Mouse (Mus musculus): ENCODE results near the gene Tigit.

The Tigit gene

GRCm38 (mm10) chr16:43663978-43664579 lies at the start of gene Tigit:
Gene Tigit (minus strand): TSS chr16:43664146.
- no peak for DNase-seq (ENCODE audit: low spot score)

- DNase-seq (ENCODE audit: low spot score): no peak
Observed at GRCm38 (mm10) chr16:43711361-43711760, 47.4 kb upstream of the Tigit start.

- DNase-seq (ENCODE audit: low spot score): no peak
Observed at GRCm38 (mm10) chr16:43710651-43711050, 46.7 kb upstream of the Tigit start.

- no peak for DNase-seq (ENCODE audit: low spot score)
Observed at GRCm38 (mm10) chr16:43710134-43710475, 46.2 kb upstream of the Tigit start.

GRCm38 (mm10) chr16:43709432-43710133 lies 45.6 kb upstream of the Tigit start:
- peak; percentile 8 for DNase-seq (ENCODE audit: low spot score)

GRCm38 (mm10) chr16:43709062-43709413 lies 45.1 kb upstream of the Tigit start:
- no peak for DNase-seq (ENCODE audit: low spot score)

- DNase-seq (ENCODE audit: low spot score): no peak
Observed at GRCm38 (mm10) chr16:43708335-43709061, 44.6 kb upstream of the Tigit start.

- peak; percentile 52 for DNase-seq (ENCODE audit: low spot score)
Observed at GRCm38 (mm10) chr16:43701765-43702504, 38.0 kb upstream of the Tigit start.

GRCm38 (mm10) chr16:43700575-43700974 lies 36.6 kb upstream of the Tigit start:
- no peak for DNase-seq (ENCODE audit: low spot score)

- DNase-seq (ENCODE audit: low spot score): no peak
Observed at GRCm38 (mm10) chr16:43698735-43699649, 35.0 kb upstream of the Tigit start.

GRCm38 (mm10) chr16:43697772-43698171 lies 33.8 kb upstream of the Tigit start:
- no peak for DNase-seq (ENCODE audit: low spot score)

- no peak for DNase-seq (ENCODE audit: low spot score)
Observed at GRCm38 (mm10) chr16:43695852-43696251, 31.9 kb upstream of the Tigit start.

GRCm38 (mm10) chr16:43694104-43694503 lies 30.2 kb upstream of the Tigit start:
- no peak for DNase-seq (ENCODE audit: low spot score)

GRCm38 (mm10) chr16:43692611-43693010 lies 28.7 kb upstream of the Tigit start:
- no peak for DNase-seq (ENCODE audit: low spot score)

- no peak for DNase-seq (ENCODE audit: low spot score)
Observed at GRCm38 (mm10) chr16:43691741-43692140, 27.8 kb upstream of the Tigit start.

GRCm38 (mm10) chr16:43690912-43691311 lies 27.0 kb upstream of the Tigit start:
- no peak for DNase-seq (ENCODE audit: low spot score)

- no peak for DNase-seq (ENCODE audit: low spot score)
Observed at GRCm38 (mm10) chr16:43690211-43690690, 26.3 kb upstream of the Tigit start.

GRCm38 (mm10) chr16:43687968-43688367 lies 24.0 kb upstream of the Tigit start:
- DNase-seq (ENCODE audit: low spot score): no peak

GRCm38 (mm10) chr16:43674400-43674799 lies 10.5 kb upstream of the Tigit start:
- DNase-seq (ENCODE audit: low spot score): no peak

- no peak for DNase-seq (ENCODE audit: low spot score)
Observed at GRCm38 (mm10) chr16:43672697-43673096, 8.8 kb upstream of the Tigit start.

- no peak for DNase-seq (ENCODE audit: low spot score)
Observed at GRCm38 (mm10) chr16:43671972-43672371, 8.0 kb upstream of the Tigit start.
